Mouse (Mus musculus) left cerebral cortex, postnatal 25 days (tissue): Measurements from ENCODE around the gene Arvcf. TPM values are rescaled to one million over a fixed set of nuclear protein-coding genes. Genes with fewer than 3 reads are reported as not detected.

Source experiments
- DNase-seq, 2 experiments: peaks; one replicate each; pipeline ENCODE4 v3.0.0; 2022; ENCODE audit warnings: low spot score in 2 of 2, mixed read lengths in 1 of 2
- intact Hi-C: fragments of 180-260 bp; cut with DNase I; formaldehyde crosslinking; loops from one replicate; pipeline ENCODE4 v1.15.1; 2025
- total RNA-seq, 2 experiments: library from RNA; stranded (reverse); gene quantifications; 2 replicates each; pipeline ENCODE4 v1.2.3; 2021

Arvcf gene
- total RNA-seq, 2 experiments from 2014 or later, result 42.8 to 43.1 TPM

DNA sequence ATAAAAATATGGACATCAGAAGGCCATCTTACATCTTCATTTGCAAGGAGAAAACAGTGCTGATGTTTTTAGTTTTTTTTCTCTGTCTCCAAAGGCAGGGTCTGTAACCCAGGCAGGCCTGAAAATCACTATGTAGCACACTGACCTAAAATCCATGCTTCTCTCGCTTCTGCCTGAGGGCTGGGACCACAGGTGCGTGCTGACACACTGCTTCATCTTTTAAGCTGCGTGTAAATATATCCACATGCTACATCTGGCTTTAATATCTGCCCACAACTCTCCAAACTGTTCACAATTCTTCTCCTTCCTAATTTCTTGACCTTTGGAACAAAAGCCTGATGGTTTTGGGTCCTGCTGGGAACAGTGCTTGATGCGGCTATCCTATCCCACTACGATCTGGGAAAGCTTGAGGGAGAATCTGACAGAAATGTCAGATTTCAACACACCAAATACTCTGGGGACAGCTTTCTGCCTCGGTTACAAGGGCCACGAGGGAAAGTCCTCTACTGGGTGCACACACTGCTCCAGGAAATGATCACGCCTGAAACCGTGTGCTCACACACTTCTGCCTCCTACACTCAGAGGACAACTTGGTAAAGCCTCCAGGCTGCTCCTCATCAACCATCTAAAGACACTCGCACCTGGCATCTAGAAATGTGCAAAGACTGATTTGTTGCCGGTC lies 76.5 kb downstream of the Arvcf start:
- intact Hi-C loops, result no loop called here
- DNase-seq, result peak in 1 of 2 experiments; percentile 44

DNA sequence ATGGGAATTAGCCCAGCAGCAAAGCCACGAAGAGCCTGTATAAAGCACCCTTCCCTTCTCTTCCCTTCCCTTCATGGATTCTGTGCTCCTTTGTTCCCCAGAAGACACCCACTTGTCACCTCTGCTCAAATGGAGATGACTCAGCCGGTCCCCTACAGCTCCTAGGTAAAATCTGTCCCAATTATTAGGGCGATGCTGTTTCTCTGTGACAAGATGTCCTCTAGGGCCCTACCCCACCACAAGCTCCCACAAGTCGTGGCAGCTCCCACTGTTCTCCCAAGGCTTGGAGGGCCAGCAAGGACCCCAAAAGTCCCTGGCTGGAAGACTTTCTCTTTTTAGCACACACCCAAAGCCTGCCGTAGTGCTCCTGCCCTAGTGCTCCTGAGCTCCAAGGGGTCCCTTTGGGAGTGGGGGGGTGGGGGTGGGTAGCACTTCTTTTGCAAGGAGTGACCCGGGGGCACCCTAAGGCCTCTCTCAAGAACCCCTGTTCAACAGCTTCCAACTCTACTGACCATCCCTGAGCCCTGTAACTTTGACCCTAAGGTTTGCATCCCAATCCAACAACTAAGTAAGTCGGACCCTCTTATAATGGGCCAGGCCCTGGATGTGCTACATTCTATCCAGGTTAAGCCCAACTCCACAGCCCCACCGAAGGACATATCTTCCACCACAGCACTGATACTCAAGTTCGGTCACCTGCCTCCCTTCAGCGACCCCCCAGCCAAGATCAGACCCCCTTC lies 77.7 kb downstream of the Arvcf start:
- intact Hi-C loops, result loop anchor here (1.0 kb wide), 1 partner anchor 80 kb away; no protein-coding TSS in a partner anchor
- DNase-seq, result no peak

DNA sequence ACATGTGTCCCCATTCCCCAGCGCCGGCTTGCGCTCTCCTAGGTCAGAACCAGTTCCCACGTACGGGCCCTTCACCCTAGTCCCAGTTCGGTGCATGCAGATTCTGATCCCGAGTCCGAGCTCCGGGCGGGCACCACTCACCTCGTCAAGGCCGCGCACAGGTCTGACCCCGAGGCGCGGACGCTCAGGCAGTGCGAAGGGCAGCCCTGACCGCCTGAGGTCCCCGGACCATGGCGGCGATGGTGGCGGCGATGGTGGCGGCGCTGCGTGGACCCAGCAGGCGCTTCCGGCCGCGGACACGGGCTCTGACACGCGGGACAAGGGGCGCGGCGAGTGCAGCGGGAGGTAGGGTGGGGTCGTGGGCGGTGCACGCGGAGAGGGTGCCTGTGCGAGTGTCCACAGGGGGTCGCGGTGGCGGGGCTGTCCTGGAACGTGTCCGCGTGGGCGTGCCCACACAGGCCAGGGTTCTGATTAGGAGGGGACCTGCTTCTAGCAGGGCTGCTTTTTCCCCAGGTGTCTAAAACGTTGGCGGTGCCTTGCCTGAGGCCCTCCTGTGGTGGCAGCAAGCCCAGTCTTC lies 78.3 kb downstream of the Arvcf start, which contains the start of gene Txnrd2:
Txnrd2 (plus strand) TSS at position 170 of the 577 bp plus-strand sequence.
- DNase-seq, result peak; percentile 73 to 77
- intact Hi-C loops, result loop anchor here (1.0 kb wide), 1 partner anchor 81 kb away; no protein-coding TSS in a partner anchor

DNA sequence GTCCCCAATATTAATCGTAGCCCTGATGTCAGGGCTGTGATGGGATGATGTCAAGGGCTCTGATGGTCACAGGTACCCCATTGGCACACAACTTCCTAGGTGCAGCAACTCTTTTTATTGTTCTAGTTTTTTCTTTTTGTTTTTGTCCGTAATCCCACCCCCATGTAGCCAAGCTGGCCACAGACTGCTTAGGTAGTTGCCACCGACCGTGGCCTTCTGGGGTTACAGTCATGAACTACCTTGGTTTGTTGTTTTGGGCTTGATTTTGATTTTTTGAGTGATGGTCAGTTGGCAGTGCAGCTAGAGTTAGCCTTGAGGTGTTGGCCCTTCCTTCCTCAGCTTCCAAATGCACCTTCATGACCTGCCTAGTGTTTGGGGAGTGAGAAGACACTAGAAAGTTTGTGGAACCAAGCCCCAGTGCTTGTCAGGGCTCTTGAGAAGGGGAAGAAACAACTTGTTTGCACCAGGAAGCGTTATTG lies 78.9 kb downstream of the Arvcf start, which contains the start of gene Comt:
Comt (minus strand) TSS at position 51 of the 479 bp plus-strand sequence.
- DNase-seq, result no peak
- intact Hi-C loops, result loop anchor here (1.0 kb wide), 1 partner anchor 82 kb away; no protein-coding TSS in a partner anchor

DNA sequence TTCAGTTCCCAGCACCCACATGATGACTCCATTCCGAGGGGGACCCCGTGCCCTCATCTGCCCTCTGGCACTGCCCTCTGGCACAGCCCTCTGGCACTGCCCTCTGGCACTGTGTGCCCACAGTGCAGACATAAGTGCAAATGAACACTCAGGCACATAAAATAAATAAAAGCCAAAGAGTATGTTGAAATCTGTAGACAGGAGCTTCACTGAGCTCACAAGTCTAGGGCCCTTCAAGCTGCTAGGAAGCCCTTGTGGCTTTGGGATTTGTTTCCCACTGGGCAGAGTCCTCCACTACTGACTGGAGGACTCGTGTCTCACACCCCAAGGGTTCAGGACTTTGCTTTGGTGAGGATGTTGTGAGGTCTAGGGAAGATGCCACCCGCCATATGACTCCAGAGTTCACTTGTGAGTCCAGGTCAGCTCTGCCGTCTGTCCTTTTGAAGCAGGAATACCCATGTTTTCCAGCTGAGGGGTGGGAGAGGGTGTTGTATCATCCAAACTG lies 80.1 kb downstream of the Arvcf start:
- intact Hi-C loops, result no loop called here
- DNase-seq, result no peak

DNA sequence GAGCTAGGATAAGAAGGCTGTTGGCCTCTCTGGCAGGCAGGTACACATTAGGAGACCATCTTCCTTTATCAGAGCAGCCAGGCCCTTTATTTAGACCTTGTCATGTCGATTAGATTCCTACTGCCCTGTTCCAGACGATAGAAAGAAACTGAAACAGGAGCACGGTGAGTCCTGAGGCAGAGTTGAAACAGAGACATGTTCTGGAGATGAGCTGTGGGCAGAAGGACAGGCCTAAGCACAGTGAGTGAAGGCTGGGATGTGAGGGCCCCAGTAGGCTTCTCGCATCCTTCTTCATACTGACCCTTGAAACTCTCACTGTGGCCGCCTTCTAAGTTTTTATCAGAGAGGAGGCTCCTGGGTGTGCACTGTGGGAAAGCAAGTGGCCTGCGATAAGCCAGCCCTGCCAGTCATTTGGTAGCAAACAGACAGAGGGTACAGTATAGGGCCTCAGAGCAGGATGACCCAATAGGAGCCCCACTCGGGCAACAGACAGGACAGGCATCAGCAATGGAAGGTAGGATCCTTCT lies 80.6 kb downstream of the Arvcf start:
- DNase-seq, result no peak
- intact Hi-C loops, result no loop called here

DNA sequence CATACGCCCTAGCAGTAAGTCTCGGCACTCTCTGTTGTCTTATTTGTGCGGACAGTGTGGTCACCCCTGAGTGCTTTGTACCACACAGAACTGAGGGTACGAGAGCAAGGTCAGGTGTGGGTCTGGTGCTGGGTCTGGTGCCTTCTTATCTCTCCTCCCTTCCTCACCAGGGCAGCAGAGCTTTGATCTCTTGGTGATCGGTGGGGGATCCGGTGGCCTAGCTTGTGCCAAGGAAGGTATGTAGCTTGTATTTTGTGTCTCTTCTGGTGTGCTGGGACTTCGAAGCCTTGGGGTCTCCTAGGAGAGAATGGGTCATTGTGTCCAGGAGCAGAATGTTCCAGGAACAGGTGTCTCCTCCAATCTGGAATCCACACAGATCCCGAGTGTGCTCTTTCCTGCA lies 81.7 kb downstream of the Arvcf start:
- intact Hi-C loops, result no loop called here
- DNase-seq, result no peak

DNA sequence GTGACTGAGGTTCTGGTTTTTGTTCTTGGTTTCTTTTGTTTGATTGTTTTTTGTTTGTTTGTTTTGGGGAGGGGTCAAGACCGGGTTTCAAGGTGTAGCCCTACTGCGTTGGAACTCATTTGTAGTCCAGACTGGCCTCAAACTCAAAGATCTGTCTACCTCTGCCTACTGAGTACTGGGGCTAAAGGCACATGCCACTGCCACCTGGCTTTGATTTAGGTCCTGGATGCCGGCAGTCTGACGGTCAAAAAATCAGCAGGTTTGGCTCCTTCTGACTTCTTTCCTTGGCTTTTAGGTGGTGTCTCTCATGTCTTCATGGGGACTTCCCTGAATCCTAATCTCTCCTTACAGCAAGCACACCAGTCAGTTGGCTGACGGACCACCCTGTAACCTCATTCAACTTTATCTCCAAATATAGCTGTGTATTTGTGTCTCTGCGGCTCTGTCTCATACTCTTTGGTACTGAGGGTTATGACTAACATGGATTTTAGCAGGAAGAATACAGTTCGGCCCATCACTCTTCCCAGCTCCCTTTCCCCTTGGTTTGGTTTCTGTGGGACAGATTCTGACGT lies 82.7 kb downstream of the Arvcf start:
- intact Hi-C loops, result no loop called here

DNA sequence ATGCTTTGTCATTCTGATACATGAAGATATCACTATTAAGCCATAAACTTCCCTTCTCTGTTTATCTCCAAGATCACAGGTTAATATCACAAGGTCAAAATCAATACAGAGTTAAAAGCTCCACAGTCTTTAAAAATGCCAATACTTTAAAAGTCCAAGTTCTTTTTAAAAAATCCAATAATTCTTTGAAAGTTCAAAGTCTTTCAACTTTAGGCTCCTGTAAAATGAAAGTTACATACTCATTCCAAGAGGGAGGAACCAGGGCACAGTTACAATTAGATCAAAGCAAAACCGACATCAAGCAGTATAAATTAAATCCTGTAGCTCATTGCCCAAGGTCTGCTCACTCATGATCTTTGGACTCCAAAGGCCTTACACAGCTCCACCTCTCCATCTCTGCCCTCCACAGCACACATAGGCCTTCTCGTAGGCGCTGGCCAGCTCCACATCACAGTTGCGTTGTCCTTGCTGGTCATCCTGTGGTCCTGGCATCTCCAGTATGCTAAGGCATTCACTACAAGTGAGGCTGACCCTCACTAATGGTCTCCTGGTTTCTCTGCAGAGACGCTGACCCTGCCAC lies 85.4 kb downstream of the Arvcf start:
- intact Hi-C loops, result no loop called here
- no peak for DNase-seq

More for the DNA sequence above, 82.7 kb downstream of the Arvcf start:
- no peak for DNase-seq

DNA sequence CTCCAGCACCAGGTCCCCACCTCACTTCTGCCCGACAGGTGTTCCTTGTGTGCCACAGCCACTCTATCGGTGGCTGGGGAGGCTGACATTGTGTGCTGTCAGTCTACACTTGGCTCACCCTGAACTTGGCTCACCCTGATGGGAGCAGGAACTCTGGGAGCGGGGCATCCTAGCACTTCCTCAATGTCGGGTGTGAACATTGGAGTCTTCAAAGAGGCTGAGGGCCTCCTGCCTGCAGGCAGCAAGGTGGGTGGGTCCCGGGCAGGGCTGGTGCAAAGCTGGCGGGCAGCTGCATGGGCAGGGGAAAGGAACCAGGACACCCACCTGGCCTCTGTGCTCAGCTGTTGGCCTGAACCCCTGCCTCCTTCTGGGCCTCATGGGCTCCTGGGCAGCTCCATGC lies 88.1 kb downstream of the Arvcf start:
- DNase-seq, result no peak
- intact Hi-C loops, result no loop called here

DNA sequence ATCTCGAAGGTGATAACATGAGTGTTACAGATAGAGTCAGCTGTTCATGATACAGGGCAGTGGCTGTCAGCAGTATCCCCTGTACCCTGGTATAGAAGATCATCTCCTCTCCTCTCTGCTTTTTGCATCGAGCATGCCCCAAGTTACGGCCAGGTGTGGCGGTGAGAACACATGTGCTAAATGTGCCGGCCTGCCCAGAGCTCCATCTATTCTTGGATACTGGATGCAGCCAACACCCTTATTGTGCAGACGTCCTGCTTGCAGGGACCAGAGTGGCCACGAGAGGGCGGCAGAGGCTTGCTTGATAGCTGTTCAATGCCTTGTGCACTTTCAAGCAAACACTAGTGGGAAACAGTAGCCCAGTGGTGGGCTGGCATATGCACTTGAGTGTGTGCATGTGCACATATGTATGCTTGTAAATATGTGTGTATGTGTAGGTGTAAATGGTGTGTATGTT lies 95.4 kb downstream of the Arvcf start:
- peak; percentile 98 for DNase-seq
- intact Hi-C loops, result loop anchor here (1.0 to 5.0 kb wide), 2 partner anchors 174 to 354 kb away; no protein-coding TSS in a partner anchor

DNA sequence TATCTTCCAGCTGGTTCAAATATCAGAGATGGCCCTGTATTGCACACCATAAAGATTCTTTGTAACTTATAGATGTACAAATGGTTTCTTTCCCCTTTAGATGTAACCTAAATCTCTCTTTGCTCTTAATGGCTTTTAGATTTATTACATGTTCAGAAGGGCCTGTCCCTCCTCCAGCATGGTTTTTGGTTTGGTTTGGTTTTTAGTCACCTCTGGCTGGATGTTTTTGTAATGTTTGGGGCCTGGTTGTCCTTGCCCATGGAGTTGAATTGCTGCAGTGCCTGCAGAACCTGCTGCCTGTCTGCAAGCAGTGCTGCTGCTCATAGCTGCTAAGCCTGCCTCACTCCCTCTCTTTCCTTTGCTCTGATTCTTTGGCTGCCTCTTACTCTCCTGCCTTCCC lies 99.3 kb downstream of the Arvcf start:
- intact Hi-C loops, result no loop called here
- no peak for DNase-seq

DNA sequence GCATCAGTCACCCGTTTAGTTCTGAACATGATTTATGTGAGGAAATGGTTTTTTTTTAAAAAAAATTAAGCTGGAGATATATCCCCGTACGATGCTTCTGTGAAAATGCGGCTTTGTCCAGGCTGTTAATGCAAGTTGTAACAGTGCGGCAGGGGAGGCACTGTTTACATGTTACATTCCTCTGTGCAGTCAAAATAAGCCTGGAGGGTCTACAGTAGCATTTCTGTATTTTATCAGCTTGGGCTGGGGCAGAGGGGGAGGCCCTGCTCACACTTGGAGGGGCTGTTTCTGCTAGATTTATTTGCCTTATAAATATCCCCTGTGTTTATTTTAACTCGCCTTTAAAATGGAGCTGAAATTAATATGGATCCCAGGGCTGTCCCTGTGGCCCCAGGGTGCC lies 100.1 kb downstream of the Arvcf start:
- no peak for DNase-seq
- intact Hi-C loops, result no loop called here

DNA sequence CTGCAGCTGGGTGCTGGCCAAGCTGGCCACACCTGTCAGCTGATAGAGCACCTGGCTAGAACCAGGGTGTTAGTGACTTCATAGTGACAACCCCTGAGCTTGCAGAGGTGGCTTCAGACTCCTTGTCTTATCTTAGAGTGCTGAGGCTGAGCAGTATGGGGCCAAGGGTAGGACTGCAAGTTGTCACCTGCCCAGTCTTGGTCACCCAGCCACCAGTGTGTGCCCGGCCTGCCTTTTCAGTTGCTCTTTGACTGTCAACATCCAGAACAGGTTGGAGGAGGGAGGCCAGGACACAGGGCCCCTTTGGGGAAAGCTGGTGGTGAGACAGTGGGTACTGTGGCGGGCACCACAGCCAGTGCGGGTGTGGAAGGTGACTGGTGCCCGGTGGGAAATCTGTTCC lies 101.0 kb downstream of the Arvcf start:
- intact Hi-C loops, result no loop called here
- no peak for DNase-seq

DNA sequence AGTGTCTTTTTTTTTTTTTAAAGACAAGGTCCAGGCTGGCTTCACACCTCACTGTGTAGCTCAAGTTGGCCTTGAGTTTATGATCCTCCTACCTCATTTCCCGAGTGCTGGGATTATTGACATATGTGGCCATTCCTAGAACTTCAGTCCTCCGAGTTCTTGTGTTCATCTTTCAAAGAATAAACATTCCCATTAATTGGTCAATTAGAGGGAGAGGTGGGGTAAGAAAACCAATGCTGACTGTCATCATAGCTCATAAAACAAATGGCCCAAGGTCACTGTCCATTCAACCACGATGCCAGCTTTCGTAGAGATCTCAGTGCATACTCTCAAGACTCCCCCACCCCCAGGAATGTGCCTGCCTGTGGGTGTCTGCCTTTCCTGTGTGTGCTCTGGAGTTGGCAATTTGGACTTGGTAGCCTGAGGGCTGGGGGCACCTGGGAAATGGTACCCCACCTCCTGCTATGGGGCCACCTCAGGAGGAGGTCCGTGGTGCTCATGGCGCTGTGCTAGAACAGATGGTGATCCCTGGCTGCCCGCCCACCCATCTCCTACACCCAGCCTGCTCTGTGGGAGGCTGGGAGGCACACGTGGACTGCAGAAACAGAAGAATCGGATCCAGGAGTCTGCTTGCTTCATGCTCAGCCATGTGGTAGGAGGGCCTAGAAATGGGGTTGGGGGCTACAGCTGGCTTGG lies 103.7 kb downstream of the Arvcf start:
- intact Hi-C loops, result loop anchor here (2.0 kb wide), 1 partner anchor 47 kb away; the partner anchor contains the start of genes Gnb1l and Rtl10
- peak; percentile 68 to 89 for DNase-seq

DNA sequence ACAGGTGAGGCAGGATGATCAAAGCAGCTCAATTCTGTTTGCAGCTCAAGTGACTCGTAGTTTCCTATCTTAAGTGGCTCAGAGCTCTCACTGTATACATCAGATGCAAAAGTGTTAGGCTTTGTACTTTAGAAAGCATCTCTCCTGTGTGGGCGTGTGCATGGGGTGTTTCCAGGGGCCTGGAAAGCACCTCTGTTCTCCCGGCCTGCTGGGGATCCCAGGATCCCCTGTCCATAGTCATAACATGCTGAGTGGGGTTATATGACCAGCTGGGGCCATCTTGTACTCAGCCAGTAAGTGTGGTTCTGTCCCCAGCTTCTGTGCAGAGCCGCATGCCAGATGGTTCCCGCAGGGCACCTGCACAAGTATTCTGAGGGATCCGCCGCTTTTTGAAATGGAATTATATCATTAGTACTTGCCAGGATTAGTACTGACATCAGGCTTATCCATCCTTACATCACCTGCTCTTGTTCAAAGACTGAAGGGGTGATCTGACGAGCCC lies 104.4 kb downstream of the Arvcf start:
- intact Hi-C loops, result loop anchor here (2.0 kb wide), 1 partner anchor 46 kb away; the partner anchor contains the start of genes Gnb1l and Rtl10
- DNase-seq, result peak; percentile 42 to 68

DNA sequence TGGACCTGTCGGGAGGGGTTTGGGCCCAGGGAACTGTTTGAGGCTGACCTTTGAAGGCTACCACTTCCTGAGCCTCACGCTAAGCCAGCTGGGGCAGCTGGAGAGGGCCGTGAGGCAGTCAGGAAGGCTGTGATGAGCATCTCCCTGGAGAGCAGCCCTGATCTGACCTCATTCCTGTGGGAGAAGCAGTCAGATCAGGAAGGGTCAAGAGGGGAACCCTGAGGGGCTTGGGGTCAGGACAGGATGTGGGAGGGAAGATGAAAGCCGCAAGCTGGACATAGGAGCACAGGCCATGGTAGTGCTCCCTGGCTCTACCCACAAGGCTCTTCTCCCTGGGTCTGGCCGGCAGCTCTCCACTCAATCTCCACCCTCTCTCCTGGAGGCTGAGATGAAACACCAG lies 105.9 kb downstream of the Arvcf start:
- intact Hi-C loops, result loop anchor here (2.0 kb wide), 1 partner anchor 45 kb away; the partner anchor contains the start of genes Gnb1l and Rtl10
- no peak for DNase-seq

DNA sequence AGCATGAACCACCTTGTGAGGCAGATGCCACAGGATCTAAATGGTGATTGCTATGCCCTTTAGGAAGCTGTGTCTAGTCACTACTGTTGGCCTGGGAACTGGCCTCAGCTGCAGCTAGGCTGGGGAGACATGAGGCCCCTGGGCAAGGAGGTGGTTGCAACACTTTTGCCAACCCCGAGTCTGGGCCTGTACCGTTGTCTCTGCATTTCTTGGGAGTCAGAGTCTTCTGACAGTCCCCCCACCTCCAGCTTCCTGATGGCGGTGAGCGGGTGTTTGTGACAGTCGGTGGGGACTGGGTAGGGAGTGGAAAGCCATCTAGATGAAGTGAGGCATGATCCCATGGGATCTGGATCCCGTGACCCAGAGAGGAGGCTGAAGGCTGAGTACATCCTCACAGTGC lies 107.4 kb downstream of the Arvcf start:
- intact Hi-C loops, result no loop called here
- DNase-seq, result no peak
